Mouse (Mus musculus): ENCODE measurements around the gene Gfral.
A peak's percentile ranks its signal among the peaks of the same experiment; 100 is the strongest.

DNA sequence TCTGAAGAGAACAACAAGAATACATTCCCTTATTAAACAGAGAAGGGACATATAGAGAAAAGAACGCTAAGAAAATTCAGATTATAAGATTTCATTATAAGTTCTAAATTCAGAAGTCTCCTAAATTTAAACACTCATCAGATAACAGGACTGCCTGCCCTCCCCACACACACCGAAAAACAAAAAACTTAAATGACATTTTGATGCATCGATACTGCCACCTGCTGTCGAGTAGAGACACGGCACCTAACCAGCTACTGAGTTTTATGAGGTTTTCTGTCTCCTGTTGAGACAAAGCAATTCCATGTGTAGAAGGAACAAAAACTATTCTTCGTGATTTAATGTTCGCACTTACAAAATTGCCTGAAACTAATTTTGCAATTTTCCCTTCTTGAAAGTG is 23.2 kb upstream of the Gfral start:
- TF ChIP-seq CTCF (IDR thresholded peaks at IDR 0.05) = peak; percentile 84
- TF ChIP-seq EP300 (IDR thresholded peaks at IDR 0.05) = no peak

All from lung, postnatal 0 days (tissue).